Mouse (Mus musculus): ENCODE data around the gene Loxl3.

DNA sequence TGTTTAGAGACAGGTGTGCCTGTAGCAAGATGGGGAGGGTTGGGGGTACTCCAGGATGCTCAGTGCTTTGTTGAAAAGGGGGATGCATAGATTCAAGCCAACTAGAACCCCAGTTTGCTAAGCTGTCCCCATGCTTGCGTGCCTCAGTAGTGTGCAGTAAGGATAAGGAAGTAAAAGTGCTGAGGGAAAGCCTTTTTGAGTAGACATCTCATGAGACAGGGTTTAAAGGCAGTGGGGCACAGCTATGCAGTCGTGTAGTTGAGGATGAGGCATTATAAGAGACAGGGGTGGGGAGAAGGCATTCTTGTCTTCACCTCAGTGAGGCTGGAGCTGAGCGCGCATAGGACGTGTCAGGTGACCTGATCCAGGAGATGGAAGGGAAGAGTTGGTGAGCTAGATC is 6.6 kb downstream of the Loxl3 start:
- no peak for TF ChIP-seq EP300 (IDR thresholded peaks at IDR 0.05; ENCODE audit: low read depth)
- no peak for TF ChIP-seq CTCF (IDR thresholded peaks at IDR 0.05; ENCODE audit: low read depth)
